Mouse (Mus musculus): ENCODE results near the gene Ap1g1. TPM values are rescaled to one million over a fixed set of nuclear protein-coding genes. Genes with fewer than 3 reads are reported as not detected.

Gene Ap1g1
- polyA plus RNA-seq, 1 experiment from 2014 or later, result 22.4 TPM

DNA sequence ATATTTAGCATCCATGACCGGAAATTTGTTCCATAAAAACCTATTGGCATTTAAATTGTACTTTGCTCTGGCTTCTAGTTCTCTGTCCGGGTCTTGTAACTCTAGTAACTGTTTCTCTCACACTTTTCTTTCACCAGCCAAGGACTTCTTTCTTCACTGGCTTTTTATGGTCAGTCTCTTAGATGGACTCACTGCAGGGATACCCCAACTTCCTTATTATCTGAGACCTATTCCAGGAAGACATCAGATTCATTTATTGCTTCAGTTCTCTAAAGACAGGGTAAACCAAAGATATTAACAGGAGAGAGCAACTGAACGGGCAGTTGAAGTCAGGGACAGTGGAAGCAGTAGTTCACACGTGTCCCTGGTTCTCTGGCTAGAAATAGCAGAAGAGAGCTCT is 20.9 kb downstream of the Ap1g1 start:
- Histone ChIP-seq H3K4me3 (ENCODE audit: low read depth, low read length) (no peak overlapping the region), H3K9ac (replicated peaks; ENCODE audit: low read depth) (no peak overlapping the region), H3K27me3 (replicated peaks; ENCODE audit: insufficient read depth, low read length) (no peaks in the 10 kb centered on the region), H3K4me1 (ENCODE audit: insufficient read depth, low read depth, low read length) (peaks cover 5% of the 10 kb centered on the region; the same call in 1 of the 2 replicates), H3K36me3 (ENCODE audit: insufficient read depth, low read length) (no peaks in the 10 kb centered on the region), H3K9me3 (ENCODE audit: low read length) (no peaks in the 10 kb centered on the region), H3K27ac (ENCODE audit: low read length) (no peak overlapping the region), H3K4me2 (replicated peaks; ENCODE audit: low read depth, low read length) (no peak overlapping the region)
- no peak for TF ChIP-seq EP300 (IDR thresholded peaks at IDR 0.05)
- no peak for TF ChIP-seq CTCF (IDR thresholded peaks at IDR 0.05)
- DNase-seq (ENCODE audit: low spot score) (no peak), ATAC-seq (no peak)
- 53% methylated on average over 4 of the region's 4 CpGs for WGBS

DNA sequence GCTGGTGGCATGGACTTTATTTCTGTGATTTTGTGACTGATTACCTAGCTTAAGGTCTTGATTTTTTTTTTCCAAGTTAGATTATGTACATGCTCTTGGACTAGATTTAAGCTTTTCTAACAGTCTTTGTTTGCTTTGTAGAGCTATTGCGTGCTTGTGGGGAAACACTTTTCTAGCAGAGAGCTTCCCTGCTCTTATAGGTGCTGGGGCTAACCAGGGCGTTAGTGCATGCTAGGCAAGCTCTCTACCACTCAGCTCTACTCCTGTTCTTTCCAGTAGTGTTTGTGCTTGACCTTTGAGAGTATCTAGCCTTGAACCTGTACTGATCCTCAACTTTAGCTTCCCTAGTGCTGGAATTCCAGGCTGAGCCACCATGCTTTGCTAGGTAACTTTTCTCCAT is 22.0 kb downstream of the Ap1g1 start:
- Histone ChIP-seq H3K27me3 (replicated peaks; ENCODE audit: insufficient read depth, low read length) (no peaks in the 10 kb centered on the region), H3K4me3 (ENCODE audit: low read depth, low read length) (no peak overlapping the region), H3K9me3 (ENCODE audit: low read length) (no peaks in the 10 kb centered on the region), H3K9ac (replicated peaks; ENCODE audit: low read depth) (no peak overlapping the region), H3K4me2 (replicated peaks; ENCODE audit: low read depth, low read length) (no peak overlapping the region), H3K36me3 (ENCODE audit: insufficient read depth, low read length) (no peaks in the 10 kb centered on the region), H3K27ac (ENCODE audit: low read length) (no peak overlapping the region), H3K4me1 (ENCODE audit: insufficient read depth, low read depth, low read length) (peaks cover 3% of the 10 kb centered on the region; the same call in 1 of the 2 replicates)
- peak; percentile 53 for DNase-seq (ENCODE audit: low spot score)
- ATAC-seq, result peak; percentile 60; the same call in 1 of the 2 replicates
- 61% methylated on average over 2 of the region's 2 CpGs for WGBS
- TF ChIP-seq CTCF (IDR thresholded peaks at IDR 0.05), result no peak
- TF ChIP-seq EP300 (IDR thresholded peaks at IDR 0.05), result no peak

DNA sequence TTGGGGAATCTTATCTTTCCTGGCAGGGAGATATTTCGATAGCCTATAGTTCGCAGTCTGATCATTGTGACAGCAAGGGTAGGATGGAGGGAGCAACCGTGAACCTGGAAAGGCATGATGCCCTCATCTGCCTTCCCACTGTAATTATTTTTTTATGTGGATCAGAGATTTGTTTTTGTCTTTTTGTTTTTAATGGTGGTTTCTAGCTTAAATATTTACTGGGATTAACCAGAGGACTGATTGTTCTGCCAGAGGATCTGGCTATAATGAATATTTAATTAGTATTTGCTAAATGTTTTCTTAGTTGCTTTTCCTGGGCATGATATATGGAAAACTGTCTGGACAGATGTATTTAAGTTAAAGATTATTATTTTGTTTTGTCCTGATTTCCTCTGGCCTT is 24.9 kb downstream of the Ap1g1 start:
- ATAC-seq (no peak), DNase-seq (ENCODE audit: low spot score) (no peak)
- Histone ChIP-seq H3K27me3 (replicated peaks; ENCODE audit: insufficient read depth, low read length) (no peaks in the 10 kb centered on the region), H3K4me2 (replicated peaks; ENCODE audit: low read depth, low read length) (no peak overlapping the region), H3K27ac (ENCODE audit: low read length) (no peak overlapping the region), H3K4me3 (ENCODE audit: low read depth, low read length) (no peak overlapping the region), H3K36me3 (ENCODE audit: insufficient read depth, low read length) (no peaks in the 10 kb centered on the region), H3K4me1 (ENCODE audit: insufficient read depth, low read depth, low read length) (peaks cover 3% of the 10 kb centered on the region; the same call in 1 of the 2 replicates), H3K9ac (replicated peaks; ENCODE audit: low read depth) (no peak overlapping the region), H3K9me3 (ENCODE audit: low read length) (no peaks in the 10 kb centered on the region)
- WGBS, result 91% methylated on average over 3 of the region's 3 CpGs
- no peak for TF ChIP-seq EP300 (IDR thresholded peaks at IDR 0.05)
- no peak for TF ChIP-seq CTCF (IDR thresholded peaks at IDR 0.05)

DNA sequence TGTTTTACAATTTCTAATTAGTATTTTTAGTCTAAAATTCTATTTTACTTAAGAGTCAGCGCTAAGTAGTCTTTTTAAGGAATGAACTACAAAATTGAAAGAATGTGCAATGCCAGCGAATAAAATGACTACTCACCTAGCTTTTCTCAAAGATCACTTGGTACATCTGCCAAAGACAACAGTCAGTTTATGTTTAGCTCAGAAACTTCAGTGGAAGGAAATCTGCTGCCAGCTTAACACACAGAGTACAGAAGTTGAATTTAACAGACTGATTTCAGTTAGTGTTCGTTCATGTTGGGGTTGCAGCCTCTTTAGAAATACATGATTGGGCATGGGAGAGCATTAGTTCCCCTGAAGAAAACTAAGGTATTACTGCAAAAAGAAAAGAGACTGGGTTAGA is 25.4 kb downstream of the Ap1g1 start:
- Histone ChIP-seq H3K27me3 (replicated peaks; ENCODE audit: insufficient read depth, low read length) (no peaks in the 10 kb centered on the region), H3K27ac (ENCODE audit: low read length) (no peak overlapping the region), H3K9ac (replicated peaks; ENCODE audit: low read depth) (no peak overlapping the region), H3K4me3 (ENCODE audit: low read depth, low read length) (no peak overlapping the region), H3K4me1 (ENCODE audit: insufficient read depth, low read depth, low read length) (peaks cover 3% of the 10 kb centered on the region; the same call in 1 of the 2 replicates), H3K4me2 (replicated peaks; ENCODE audit: low read depth, low read length) (no peak overlapping the region), H3K36me3 (ENCODE audit: insufficient read depth, low read length) (no peaks in the 10 kb centered on the region), H3K9me3 (ENCODE audit: low read length) (no peaks in the 10 kb centered on the region)
- ATAC-seq, result no peak
- no peak for DNase-seq (ENCODE audit: low spot score)
- WGBS, result 91% methylated on average over 3 of the region's 3 CpGs
- TF ChIP-seq EP300 (IDR thresholded peaks at IDR 0.05) (no peak), CTCF (IDR thresholded peaks at IDR 0.05) (no peak)

DNA sequence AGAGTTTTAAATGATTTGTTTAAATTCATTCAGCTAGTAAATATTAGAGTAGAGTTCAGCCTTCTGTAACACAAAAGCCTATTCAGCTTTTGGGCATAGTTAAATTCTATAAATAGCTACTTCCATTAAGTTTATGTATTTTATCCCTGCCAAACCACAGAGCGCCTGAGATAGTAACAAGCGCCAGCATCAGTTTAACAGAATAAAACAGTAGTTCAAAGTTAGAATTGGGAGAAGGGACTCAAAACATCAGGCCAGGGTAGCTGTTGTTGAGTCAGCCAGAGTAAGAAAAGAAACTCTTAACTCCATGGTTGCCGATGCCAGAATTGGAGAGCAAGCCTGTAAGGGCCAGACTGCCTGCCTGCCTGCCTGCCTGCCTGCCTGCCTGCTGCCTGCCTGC is 28.2 kb downstream of the Ap1g1 start:
- ATAC-seq (no peak), DNase-seq (ENCODE audit: low spot score) (peak; percentile 27)
- Histone ChIP-seq H3K4me1 (ENCODE audit: insufficient read depth, low read depth, low read length) (no peaks in the 10 kb centered on the region), H3K27ac (ENCODE audit: low read length) (no peak overlapping the region), H3K27me3 (replicated peaks; ENCODE audit: insufficient read depth, low read length) (no peaks in the 10 kb centered on the region), H3K9ac (replicated peaks; ENCODE audit: low read depth) (no peak overlapping the region), H3K9me3 (ENCODE audit: low read length) (no peaks in the 10 kb centered on the region), H3K36me3 (ENCODE audit: insufficient read depth, low read length) (no peaks in the 10 kb centered on the region), H3K4me2 (replicated peaks; ENCODE audit: low read depth, low read length) (no peak overlapping the region), H3K4me3 (ENCODE audit: low read depth, low read length) (no peak overlapping the region)
- no peak for TF ChIP-seq EP300 (IDR thresholded peaks at IDR 0.05)
- WGBS, result 34% methylated on average over 3 of the region's 3 CpGs

DNA sequence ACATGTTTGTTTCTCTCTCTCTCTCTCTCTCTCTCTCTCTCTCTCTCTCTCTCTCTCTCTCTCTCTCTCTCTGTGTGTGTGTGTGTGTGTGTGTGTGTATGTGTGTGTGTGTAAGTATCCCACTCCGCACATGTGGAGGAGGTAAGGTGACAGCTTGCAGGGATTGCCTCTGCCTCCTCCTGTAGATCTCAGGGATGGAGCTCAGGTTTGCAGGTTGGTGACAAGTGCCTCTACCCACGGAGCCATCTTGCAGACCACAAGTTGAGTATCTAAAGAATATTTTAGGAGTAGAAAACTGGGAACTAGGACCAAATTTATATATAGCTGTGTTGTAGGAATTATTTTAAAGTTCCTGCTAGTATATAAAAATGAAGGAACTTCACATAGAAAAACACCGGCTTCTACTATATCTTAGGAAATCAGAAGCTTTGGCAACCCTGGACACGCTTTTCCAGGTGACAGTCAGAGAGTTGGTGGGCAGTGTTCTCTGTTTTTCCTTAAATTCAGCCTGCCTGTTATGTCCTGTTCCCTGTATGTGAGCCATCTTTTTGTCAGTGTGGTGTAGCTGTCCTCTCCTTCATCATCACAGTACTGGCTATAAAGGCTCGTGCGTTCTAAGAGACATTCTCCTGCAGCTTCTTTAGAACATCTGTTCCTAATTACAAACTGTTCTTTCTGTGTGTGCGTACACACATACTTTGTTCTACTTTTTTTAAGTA is 29.2 kb downstream of the Ap1g1 start:
- no peak overlapping the region for H3K9ac ChIP-seq (replicated peaks; ENCODE audit: low read depth)
- H3K4me2 ChIP-seq (replicated peaks; ENCODE audit: low read depth, low read length), result no peak overlapping the region
- no peaks in the 10 kb centered on the region for H3K36me3 ChIP-seq (ENCODE audit: insufficient read depth, low read length)
- no peak overlapping the region for H3K4me3 ChIP-seq (ENCODE audit: low read depth, low read length)
- ATAC-seq (peak; percentile 23; the same call in 1 of the 2 replicates), DNase-seq (ENCODE audit: low spot score) (no peak)
- H3K27ac ChIP-seq (ENCODE audit: low read length), result no peak overlapping the region
- 74% methylated on average over 7 of the region's 7 CpGs for WGBS
- H3K9me3 ChIP-seq (ENCODE audit: low read length), result no peaks in the 10 kb centered on the region
- peak; percentile 31; the same call in 1 of the 2 replicates for TF ChIP-seq EP300 (IDR thresholded peaks at IDR 0.05)
- TF ChIP-seq CTCF (IDR thresholded peaks at IDR 0.05), result no peak
- H3K27me3 ChIP-seq (replicated peaks; ENCODE audit: insufficient read depth, low read length), result no peaks in the 10 kb centered on the region
- no peaks in the 10 kb centered on the region for H3K4me1 ChIP-seq (ENCODE audit: insufficient read depth, low read depth, low read length)

Data from lung, postnatal 0 days (tissue).